Mouse (Mus musculus) myocyte (in vitro differentiated cells): ENCODE measurements around the gene Hs6st2.

ENCODE experiments used
- CEBPB ChIP-seq: IDR thresholded peaks from 2 replicates; pipeline ENCODE4 v1.6.1; 2011; ENCODE audit warnings: mild to moderate bottlenecking, moderate library complexity; ENCODE audit not compliant: poor library complexity, insufficient read depth, severe bottlenecking
- MAX ChIP-seq: IDR thresholded peaks from one replicate; pipeline ENCODE4 v1.6.1; 2011; ENCODE audit warnings: low read depth, mild to moderate bottlenecking, control low read depth
- MYOD1 ChIP-seq, 3 experiments: IDR thresholded peaks; one replicate each; pipeline ENCODE4 v1.6.1; 2011; ENCODE audit warnings: control low read depth in 2 of 3, low read depth in 2 of 3, mild to moderate bottlenecking in 2 of 3, moderate library complexity in 1 of 3; ENCODE audit not compliant: insufficient read length in 2 of 3, control insufficient read depth in 1 of 3
- MYOG ChIP-seq, 3 experiments: IDR thresholded peaks; one replicate each; pipeline ENCODE4 v1.6.1; 2011; ENCODE audit warnings: control low read depth in 2 of 3, low read depth in 2 of 3, mild to moderate bottlenecking in 2 of 3; ENCODE audit not compliant: insufficient read length in 2 of 3, control insufficient read depth in 1 of 3, insufficient read depth in 1 of 3
- POLR2A ChIP-seq: IDR thresholded peaks from one replicate; pipeline ENCODE4 v1.6.1; 2011; ENCODE audit warnings: low read depth, mild to moderate bottlenecking, control low read depth, moderate library complexity; ENCODE audit not compliant: insufficient read length
- POLR2AphosphoS2 ChIP-seq: IDR thresholded peaks from one replicate; pipeline ENCODE4 v1.6.1; 2011; ENCODE audit warnings: low read depth, control low read depth; ENCODE audit not compliant: insufficient read length
- TCF12 ChIP-seq: IDR thresholded peaks from one replicate; pipeline ENCODE4 v1.6.1; 2011; ENCODE audit warnings: mild to moderate bottlenecking, control low read depth; ENCODE audit not compliant: poor library complexity, insufficient read depth, severe bottlenecking
- USF1 ChIP-seq: IDR thresholded peaks from one replicate; pipeline ENCODE4 v1.6.1; 2011; ENCODE audit warnings: low read depth, mild to moderate bottlenecking, control low read depth, moderate library complexity

GRCm38 (mm10) chrX:51372477-51373239, 309.0 kb downstream of the Hs6st2 start:
- TF ChIP-seq POLR2A (no peak), POLR2AphosphoS2 (no peak), MYOD1 (IDR thresholded peaks at IDR 0.05; ENCODE audit: control insufficient read depth in 1 of 3, insufficient read length in 2 of 3, low read depth in 2 of 3) (no peak), MYOG (IDR thresholded peaks at IDR 0.05; ENCODE audit: control insufficient read depth in 1 of 3, insufficient read depth in 1 of 3, insufficient read length in 2 of 3, low read depth in 2 of 3) (no peak), MAX (no peak), TCF12 (no peak), USF1 (no peak), CEBPB (no peak)
